Mouse (Mus musculus) stomach, postnatal 0 days (tissue): Measurements from ENCODE around the gene Gm3448. TPM values are rescaled to one million over a fixed set of nuclear protein-coding genes. Genes with fewer than 3 reads are reported as not detected.

Source experiments
- ATAC-seq: fragments of 200-750 bp; cut with Nextera tagmentation; 2 replicates; pipeline ENCODE4 v1.8.0; 2017; ENCODE audit not compliant: low FRiP score, low TSS enrichment
- DNase-seq: peaks from one replicate; pipeline ENCODE4 v3.0.0-alpha.2; 2016; ENCODE audit warnings: low spot score
- H3K27ac ChIP-seq: fragments of 300-500 bp; sonication (generic); replicated peaks from 2 replicates; pipeline ENCODE4 v1.5.1; 2014; ENCODE audit warnings: mild to moderate bottlenecking, control low read depth
- H3K27me3 ChIP-seq: fragments of 300-500 bp; sonication (generic); 2 replicates; pipeline ENCODE4 v1.6.1; 2014; ENCODE audit warnings: low read length; ENCODE audit not compliant: control insufficient read depth, insufficient read depth
- H3K36me3 ChIP-seq: fragments of 300-500 bp; sonication (generic); 2 replicates; pipeline ENCODE4 v1.6.1; 2014; ENCODE audit warnings: low read length, mixed read lengths; ENCODE audit not compliant: control insufficient read depth, insufficient read depth
- H3K4me1 ChIP-seq: fragments of 300-500 bp; sonication (generic); replicated peaks from 2 replicates; pipeline ENCODE4 v1.6.1; 2014; ENCODE audit warnings: antibody characterized with exemption; ENCODE audit not compliant: control insufficient read depth, insufficient read depth
- H3K4me2 ChIP-seq: fragments of 300-500 bp; sonication (generic); replicated peaks from 2 replicates; pipeline ENCODE4 v1.6.1; 2014; ENCODE audit warnings: low read depth, mild to moderate bottlenecking, control low read depth, moderate library complexity
- H3K4me3 ChIP-seq: fragments of 300-500 bp; sonication (generic); 2 replicates; pipeline ENCODE4 v1.5.1; 2014; ENCODE audit warnings: low read depth, low read length, control low read depth
- H3K9ac ChIP-seq: fragments of 300-500 bp; sonication (generic); 2 replicates; pipeline ENCODE4 v1.6.1; 2014; ENCODE audit warnings: mild to moderate bottlenecking, low read length, control low read depth, mixed read lengths
- H3K9me3 ChIP-seq: fragments of 300-500 bp; sonication (generic); 2 replicates; pipeline ENCODE4 v1.6.1; 2016; ENCODE audit warnings: low read length; ENCODE audit not compliant: control insufficient read depth
- CTCF ChIP-seq: IDR thresholded peaks from 2 replicates; pipeline ENCODE4 v1.5.1; 2016; ENCODE audit warnings: antibody characterized with exemption, low read depth, mild to moderate bottlenecking, moderate library complexity
- EP300 ChIP-seq: optimal IDR thresholded peaks from 2 replicates; pipeline ENCODE3; 2016; ENCODE audit warnings: antibody characterized with exemption
- WGBS: fragments of 180-500 bp; shearing (Covaris S2); extraction: QIAGEN DNeasy Blood & Tissue Kit; methylation state at CpG from one replicate; pipeline ENCODE4 v1.1.7; 2014; 5-methylcytosine and 5-hydroxymethylcytosine counted together
- polyA plus RNA-seq: library from polyadenylated mRNA; unstranded; fragments of >200 nt; fragmentation: Nextera tagmentation; extraction: Ambion mirVana; gene quantifications from 2 replicates; pipeline ENCODE4 v1.2.1, GENCODE M21; 2015

The Gm3448 gene
- polyA plus RNA-seq, 1 experiment from 2014 or later: 2.9 TPM

DNA sequence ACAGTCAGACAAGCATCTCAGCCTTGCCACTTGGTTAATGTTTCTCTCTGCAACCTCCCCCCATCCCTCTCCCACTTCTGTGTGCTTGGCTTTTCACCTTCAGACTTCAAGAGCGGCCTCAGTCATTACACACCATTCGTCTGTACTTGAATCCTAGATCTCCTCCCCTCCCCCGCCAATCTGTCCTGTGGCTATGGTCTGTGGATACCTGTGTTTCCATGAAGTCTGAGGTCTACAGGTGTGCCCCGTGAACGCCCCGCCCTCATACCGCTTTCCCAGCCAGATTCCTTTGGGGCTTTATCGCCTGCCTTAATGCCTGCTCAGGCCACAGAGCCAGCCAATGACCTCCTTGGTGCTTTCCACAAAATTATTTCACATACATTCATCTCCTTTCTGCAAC, 33.7 kb upstream of the Gm3448 start:
- Histone ChIP-seq H3K4me1 (no peaks in the 10 kb centered on the region), H3K36me3 (no peaks in the 10 kb centered on the region), H3K9ac (no peak overlapping the region), H3K4me3 (no peak overlapping the region), H3K27ac (no peak overlapping the region), H3K27me3 (no peaks in the 10 kb centered on the region), H3K9me3 (no peaks in the 10 kb centered on the region), H3K4me2 (no peak overlapping the region)
- TF ChIP-seq EP300 (no peak), CTCF (no peak)
- 61% methylated on average over 8 of the region's 8 CpGs for WGBS
- DNase-seq (peak; percentile 52), ATAC-seq (peak; percentile 77)

DNA sequence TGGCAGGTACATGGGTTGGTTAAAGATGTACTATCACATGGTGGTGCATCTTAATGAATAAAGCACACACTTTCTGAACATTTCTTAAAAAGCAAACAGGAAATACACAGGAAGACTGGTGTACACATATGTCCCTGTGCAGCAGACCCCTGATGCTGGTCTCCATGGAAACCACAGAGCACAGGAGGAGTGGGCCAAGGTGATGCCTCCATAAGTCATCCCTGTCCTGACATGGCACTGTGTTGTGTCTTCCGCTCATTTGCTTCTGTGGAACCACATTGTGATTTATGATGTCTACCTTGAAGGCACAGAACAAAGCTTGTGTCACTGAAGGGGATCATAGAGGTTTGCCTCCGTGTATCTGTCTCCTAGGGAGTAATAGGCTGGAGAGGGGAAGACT, 30.9 kb upstream of the Gm3448 start:
- Histone ChIP-seq H3K27ac (no peak overlapping the region), H3K27me3 (no peaks in the 10 kb centered on the region), H3K4me2 (no peak overlapping the region), H3K9ac (no peak overlapping the region), H3K4me3 (no peak overlapping the region), H3K4me1 (no peaks in the 10 kb centered on the region), H3K36me3 (no peaks in the 10 kb centered on the region), H3K9me3 (no peaks in the 10 kb centered on the region)
- 85% methylated on average over 2 of the region's 2 CpGs for WGBS
- TF ChIP-seq EP300: no peak
- TF ChIP-seq CTCF: no peak
- DNase-seq: no peak
- no peak for ATAC-seq

DNA sequence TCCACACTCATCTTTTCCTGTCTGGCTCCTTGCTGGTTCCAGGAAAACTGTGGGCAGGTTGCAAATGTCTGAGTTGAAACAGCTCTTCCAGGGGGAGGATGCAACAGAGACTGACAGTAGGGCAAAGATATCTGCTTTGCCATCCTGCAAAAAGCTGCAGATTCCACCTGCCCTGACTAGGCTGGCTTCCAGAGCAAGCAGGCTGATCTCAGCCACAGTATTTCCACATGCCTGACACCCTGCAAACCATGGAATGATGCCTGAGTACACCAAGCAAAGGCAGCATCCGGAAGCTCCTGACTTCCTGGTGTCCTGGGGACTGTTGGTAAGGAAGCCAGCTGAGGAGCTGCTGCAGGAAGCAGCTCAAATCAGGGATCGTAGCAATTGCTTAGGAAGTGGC, 27.8 kb upstream of the Gm3448 start:
- 45% methylated on average over 2 of the region's 2 CpGs for WGBS
- Histone ChIP-seq H3K4me2 (no peak overlapping the region), H3K27me3 (no peaks in the 10 kb centered on the region), H3K9me3 (no peaks in the 10 kb centered on the region), H3K27ac (no peak overlapping the region), H3K4me1 (no peaks in the 10 kb centered on the region), H3K36me3 (no peaks in the 10 kb centered on the region), H3K4me3 (no peak overlapping the region), H3K9ac (no peak overlapping the region)
- no peak for ATAC-seq
- TF ChIP-seq CTCF: no peak
- no peak for TF ChIP-seq EP300
- no peak for DNase-seq

- 55% methylated on average over 8 of the region's 8 CpGs for WGBS
- H3K27ac ChIP-seq: no peak overlapping the region
- no peak overlapping the region for H3K4me2 ChIP-seq
- no peak overlapping the region for H3K9ac ChIP-seq
- H3K36me3 ChIP-seq: no peaks in the 10 kb centered on the region
- H3K4me1 ChIP-seq: no peaks in the 10 kb centered on the region
- ATAC-seq (peak; percentile 49; the same call in 1 of the 2 replicates), DNase-seq (no peak)
- no peak for TF ChIP-seq EP300
- no peak for TF ChIP-seq CTCF
- no peaks in the 10 kb centered on the region for H3K9me3 ChIP-seq
- no peak overlapping the region for H3K4me3 ChIP-seq
- H3K27me3 ChIP-seq: no peaks in the 10 kb centered on the region
Measured at GRCm38 (mm10) chr17:15068040-15068792, 26.9 kb upstream of the Gm3448 start.

DNA sequence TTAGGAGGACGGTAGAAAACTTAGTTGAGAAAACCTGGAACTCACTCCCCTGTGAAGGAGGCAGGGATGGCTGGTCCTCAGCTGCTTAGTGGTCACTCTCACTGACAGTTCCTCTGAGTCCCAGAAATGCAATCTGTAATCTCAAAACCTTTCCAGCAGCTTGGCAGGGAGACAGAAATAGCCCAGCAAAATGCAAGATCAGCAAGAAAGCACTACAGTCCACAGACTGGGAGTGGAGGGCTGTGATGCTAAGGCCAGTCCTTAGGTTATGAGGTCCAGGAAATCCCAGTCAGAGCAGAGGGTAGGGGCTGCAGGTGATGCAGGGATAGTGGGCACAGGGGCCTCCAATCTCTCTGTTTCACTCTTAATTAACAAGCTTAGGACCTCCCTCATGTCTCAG, 25.6 kb upstream of the Gm3448 start:
- Histone ChIP-seq H3K27ac (no peak overlapping the region), H3K9ac (no peak overlapping the region), H3K4me2 (no peak overlapping the region), H3K4me1 (no peaks in the 10 kb centered on the region), H3K4me3 (no peak overlapping the region), H3K36me3 (peaks cover 2% of the 10 kb centered on the region; the same call in 1 of the 2 replicates), H3K27me3 (no peaks in the 10 kb centered on the region), H3K9me3 (no peaks in the 10 kb centered on the region)
- TF ChIP-seq EP300: no peak
- no peak for TF ChIP-seq CTCF
- DNase-seq: no peak
- ATAC-seq: no peak
- 77% methylated on average over 1 of the region's 1 CpGs for WGBS

DNA sequence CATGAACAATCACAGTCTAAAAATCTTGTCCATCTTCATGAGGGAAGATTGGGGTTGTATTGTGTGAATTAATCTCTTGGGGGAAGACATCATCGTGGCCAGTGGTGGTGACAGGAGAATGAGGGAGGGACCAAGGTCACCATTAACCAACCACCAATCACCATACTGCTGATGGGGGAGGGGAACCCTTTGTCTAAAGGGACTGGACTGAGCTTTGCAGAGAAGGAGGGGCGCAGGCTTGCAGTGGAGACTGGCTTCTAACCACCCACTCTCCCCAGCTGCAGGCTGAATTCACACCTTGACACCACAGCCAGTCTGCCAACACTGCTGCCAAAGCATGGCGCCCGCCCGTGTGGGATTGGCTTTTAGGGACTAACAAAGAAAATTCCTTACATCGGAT, 24.7 kb upstream of the Gm3448 start:
- 48% methylated on average over 6 of the region's 6 CpGs for WGBS
- Histone ChIP-seq H3K27me3 (no peaks in the 10 kb centered on the region), H3K9me3 (no peaks in the 10 kb centered on the region), H3K9ac (no peak overlapping the region), H3K4me1 (no peaks in the 10 kb centered on the region), H3K4me3 (no peak overlapping the region), H3K27ac (no peak overlapping the region), H3K4me2 (0 out of 2 replicates have a peak overlapping the region, but pooled peaks have one; percentile 21), H3K36me3 (peaks cover 2% of the 10 kb centered on the region; the same call in 1 of the 2 replicates)
- DNase-seq (no peak), ATAC-seq (peak; percentile 39; the same call in 1 of the 2 replicates)
- TF ChIP-seq EP300 (no peak), CTCF (no peak)
